Mouse (Mus musculus) olfactory bulb, adult 2 months (tissue): ENCODE data around the gene Arhgap40.

Experiments used
- CTCF ChIP-seq: fragments of 200-500 bp; IDR thresholded peaks from 2 replicates; pipeline ENCODE4 v1.5.1; 2012; ENCODE audit warnings: low read depth, mild to moderate bottlenecking, low read length, moderate library complexity; ENCODE audit not compliant: insufficient read depth
- POLR2A ChIP-seq: fragments of 200-500 bp; IDR thresholded peaks from 2 replicates; pipeline ENCODE4 v1.6.1; 2012; ENCODE audit warnings: mild to moderate bottlenecking, low read depth, low read length, moderate library complexity; ENCODE audit not compliant: insufficient read depth

- TF ChIP-seq POLR2A: no peak
- no peak for TF ChIP-seq CTCF
Measured at GRCm38 (mm10) chr2:158579979-158580378, 67.4 kb downstream of the Arhgap40 start.
